Mouse (Mus musculus) T-cell, adult 2 months (primary cell): ENCODE results near the gene Plin4.
"Not testable (repeated sequence)": the region's sequence is repeated elsewhere in the genome, so short reads cannot be mapped to it uniquely, and the experiment has no call there.

Source experiments
- DNase-seq: peaks from one replicate; pipeline ENCODE4 v3.0.0; 2022; ENCODE audit warnings: low spot score

The Plin4 gene

GRCm38 (mm10) chr17:56102158-56102557 lies 7.4 kb downstream of the Plin4 start:
- no peak for DNase-seq

- no peak for DNase-seq
Measured at GRCm38 (mm10) chr17:56100811-56101210, 8.8 kb downstream of the Plin4 start.

DNA sequence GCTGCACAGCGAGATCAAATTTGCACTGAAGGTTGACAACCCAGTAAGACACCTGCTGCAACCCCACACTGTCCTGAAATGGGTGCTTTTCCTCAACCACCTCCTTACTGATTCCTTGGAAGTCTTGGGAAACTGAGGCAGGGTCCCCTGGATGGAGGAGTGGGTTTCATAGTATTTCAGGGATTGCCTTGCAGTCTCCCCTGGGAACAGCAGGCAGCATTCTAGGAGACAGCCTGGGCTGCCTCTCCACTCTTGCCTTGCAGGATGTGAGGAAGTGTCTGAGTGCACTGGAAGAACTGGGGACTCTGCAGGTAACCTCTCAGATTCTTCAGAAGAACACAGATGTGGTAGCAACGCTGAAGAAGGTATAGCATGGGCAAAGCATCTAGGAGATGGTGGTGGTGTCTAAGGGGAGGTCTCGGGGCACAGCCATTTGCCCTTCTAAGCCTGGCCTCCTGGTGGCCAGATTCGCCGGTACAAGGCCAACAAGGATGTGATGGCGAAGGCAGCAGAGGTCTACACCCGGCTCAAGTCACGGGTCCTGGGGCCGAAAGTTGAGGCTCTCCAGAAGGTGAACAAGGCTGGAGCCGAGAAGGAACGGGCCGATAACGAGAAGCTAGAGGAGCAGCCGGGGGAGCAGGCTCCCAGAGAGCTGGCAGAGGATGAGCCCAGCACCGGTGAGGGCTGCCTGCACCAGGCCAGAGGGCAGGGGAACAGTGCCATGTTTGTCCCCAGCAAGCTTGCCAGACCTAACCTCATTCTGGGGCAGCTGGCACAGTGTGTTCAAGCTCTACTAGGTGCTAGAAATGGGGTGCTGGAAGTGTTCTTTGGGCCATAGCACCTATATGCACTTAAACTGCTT lies 10.7 kb downstream of the Plin4 start:
- no peak for DNase-seq

- DNase-seq, result no peak
Measured at GRCm38 (mm10) chr17:56098180-56098579, 11.4 kb downstream of the Plin4 start.

GRCm38 (mm10) chr17:56096883-56097282 lies 12.7 kb downstream of the Plin4 start:
- no peak for DNase-seq

GRCm38 (mm10) chr17:56092794-56093193 lies 16.8 kb downstream of the Plin4 start:
- no peak for DNase-seq

DNA sequence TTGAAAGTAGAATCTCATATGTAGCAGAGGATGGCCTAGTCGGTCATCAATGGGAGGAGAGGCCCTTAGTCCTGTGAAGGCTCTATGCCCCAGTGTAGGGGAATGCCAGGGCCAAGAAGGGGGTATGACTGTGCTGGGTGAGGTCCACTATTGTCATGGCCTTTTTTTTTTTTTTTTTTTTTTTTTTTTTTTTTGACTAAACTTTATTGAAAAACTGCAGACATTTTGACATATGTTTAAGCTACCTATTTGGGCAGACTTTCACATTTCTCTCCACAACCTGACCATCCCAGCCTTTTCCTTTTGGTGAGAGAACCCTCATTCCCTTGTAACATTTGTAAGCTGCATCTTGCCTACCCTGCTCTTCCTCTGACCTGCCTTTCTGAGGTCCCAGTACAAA lies 17.3 kb downstream of the Plin4 start:
- DNase-seq, result no peak

DNA sequence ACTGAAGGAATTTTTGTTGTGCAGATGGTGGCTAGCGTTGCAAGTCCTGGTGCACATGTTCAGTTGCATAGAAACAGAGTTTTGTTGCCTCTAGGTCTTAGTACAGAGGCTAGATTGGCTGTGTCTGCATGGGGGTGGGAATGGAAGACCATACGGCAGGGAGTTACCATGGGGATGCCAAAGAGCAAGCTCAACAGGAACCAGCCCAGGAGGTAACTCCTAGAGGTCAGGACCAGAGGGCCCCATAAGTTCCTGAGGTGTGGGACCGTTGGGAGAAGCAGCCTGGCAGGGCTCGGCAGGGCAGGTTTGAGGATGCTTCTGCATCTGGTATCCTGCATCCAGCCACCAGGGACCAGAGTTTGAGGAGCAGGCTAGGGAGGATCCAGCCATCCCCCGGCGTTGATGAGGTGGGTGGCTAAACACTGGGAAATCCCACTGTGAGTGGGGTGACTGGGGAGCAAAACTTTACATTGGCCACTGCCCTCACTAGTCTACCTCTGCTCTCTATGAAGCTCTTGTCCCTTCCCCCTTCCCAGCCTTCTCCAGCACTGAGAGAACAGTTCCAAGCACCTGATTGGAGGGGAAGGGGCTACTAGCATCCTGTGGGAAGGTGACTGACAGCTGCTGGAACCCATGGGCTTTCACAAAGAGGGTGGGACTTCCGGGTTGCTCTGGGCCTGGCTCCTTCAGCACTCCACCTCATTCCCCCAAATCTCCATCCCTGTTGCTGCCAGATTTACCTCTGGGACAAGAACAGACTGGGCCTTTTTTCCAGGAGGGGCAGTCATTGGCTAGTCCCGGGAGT lies 28.6 kb downstream of the Plin4 start:
- DNase-seq, result no peak

DNA sequence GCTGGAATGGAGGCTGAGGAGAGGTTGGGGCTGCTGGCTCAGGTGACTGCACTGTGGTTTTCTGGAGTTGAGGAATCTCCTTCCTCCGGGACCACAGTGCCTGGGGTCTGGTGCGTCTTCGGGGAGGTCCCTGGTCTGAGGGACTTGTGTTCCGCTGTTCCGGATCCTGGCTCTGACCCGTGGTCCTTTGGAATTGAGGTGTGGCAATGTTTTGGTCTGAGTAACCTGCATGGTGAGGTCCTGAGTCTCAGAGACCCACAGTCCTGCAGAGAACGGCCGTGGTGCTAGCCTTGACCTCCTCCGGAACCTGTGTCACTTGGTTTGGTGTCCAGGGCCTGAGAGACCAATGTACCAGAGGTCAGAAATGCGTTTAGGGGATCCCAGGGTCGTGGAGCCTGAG lies 29.7 kb downstream of the Plin4 start:
- no peak for DNase-seq

- peak; percentile 100 for DNase-seq
Measured at GRCm38 (mm10) chr17:56078880-56079795, 30.5 kb downstream of the Plin4 start, which contains the start of gene Hdgfl2. TSS of gene Hdgfl2 (plus strand) at chr17:56079634.

GRCm38 (mm10) chr17:56078361-56078760 lies 31.2 kb downstream of the Plin4 start:
- not testable (repeated sequence) for DNase-seq

DNA sequence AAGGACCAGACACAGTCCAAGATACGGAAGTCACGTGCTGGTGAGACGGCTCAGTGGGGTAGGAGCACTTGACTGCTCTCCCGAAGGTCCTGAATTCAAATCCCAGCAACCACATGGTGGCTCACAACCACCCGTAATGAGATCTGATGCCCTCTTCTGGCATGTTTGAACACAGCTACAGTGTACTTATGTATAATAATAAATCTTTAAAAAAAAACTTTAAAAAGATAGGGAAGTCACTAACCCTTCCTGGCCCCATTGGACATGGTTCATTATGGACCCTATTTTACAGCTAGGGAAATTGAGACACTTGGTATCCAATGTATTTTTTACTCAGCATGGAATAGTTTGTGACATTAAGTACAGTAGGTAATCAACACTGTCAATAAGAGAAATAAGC lies 32.1 kb downstream of the Plin4 start:
- no peak for DNase-seq

DNA sequence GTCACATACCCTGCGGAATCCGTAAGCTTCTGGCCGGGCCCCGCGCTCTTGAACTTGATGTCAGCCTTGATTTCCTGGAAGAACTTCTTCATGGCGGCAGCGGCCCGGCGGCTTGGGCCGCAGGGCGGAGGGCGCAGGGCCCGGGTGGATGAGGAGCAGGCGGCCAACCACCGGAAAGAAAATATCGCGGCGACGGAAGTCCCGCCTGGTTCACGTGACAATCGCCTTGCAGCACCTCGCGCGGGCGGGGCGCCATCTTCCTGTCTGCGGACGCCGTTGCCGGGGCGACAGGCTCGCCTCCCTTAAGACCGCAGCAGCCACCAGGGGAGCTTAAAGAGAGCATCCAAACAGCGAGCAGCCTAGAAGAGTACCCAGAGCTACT lies 34.8 kb downstream of the Plin4 start, which contains the start of gene Ubxn6:
Gene Ubxn6, minus strand, starts transcription at position 202 of the 382 bp plus-strand sequence.
- peak; percentile 99 for DNase-seq

GRCm38 (mm10) chr17:56074097-56074826 lies 35.3 kb downstream of the Plin4 start:
- DNase-seq, result peak; percentile 77

GRCm38 (mm10) chr17:56072243-56072642 lies 37.4 kb downstream of the Plin4 start:
- DNase-seq, result no peak

DNA sequence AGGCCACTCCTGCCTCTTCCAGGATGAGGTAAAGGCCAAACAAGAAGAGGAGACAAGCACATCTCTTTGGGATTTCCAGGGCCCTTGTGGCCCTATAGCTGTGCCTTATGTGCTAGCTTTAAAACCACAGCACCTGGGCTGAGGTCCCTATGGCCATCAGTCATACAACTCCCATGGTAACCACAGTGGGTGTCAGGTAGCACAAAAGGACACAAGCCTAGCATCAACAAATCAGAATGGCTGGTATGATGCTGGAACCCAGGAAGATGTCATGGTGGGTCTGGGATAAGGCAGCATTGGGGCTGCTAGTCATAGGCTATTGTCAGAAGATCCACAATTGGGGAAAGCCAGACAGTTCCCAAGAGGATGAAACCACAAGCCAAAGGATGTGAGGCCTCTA lies 38.5 kb downstream of the Plin4 start:
- no peak for DNase-seq

- DNase-seq, result no peak
Measured at GRCm38 (mm10) chr17:56069066-56069465, 40.5 kb downstream of the Plin4 start.

- DNase-seq, result no peak
Measured at GRCm38 (mm10) chr17:56066451-56066850, 43.2 kb downstream of the Plin4 start.

DNA sequence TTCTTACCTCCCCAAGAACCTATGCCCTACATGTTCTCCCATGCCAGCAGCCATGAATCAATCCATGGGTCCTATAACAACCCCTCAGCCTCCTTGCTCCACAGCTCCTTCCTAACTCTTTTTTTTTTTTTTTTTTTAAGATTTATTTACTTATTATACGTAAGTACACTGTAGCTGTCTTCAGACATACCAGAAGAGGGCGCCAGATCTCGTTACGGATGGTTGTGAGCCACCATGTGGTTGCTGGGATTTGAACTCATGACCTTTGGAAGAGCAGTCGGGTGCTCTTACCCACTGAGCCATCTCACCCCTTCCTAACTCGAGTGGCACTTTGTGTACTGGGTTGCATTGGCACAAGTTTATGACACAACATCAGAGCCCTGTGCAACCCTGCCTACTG lies 43.9 kb downstream of the Plin4 start:
- not testable (repeated sequence) for DNase-seq

DNA sequence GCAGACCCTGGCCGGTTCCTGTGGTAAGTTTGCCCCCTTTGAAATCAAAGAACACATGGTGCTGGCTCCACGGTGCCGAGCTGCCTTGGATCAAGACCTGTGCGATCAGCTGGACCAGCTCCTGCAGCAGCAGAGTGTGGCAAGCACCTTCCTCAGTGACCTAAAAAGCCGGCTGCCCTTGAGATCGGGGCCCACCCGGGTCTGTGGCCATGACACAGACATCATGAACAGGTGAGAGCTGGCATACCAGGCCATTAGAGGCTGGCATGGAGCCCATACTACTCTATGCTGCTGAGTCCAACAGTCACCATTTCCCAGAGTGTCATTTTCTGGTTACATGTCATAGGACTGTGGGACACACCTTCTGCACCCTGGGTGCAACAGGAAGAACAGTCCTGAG lies 47.5 kb downstream of the Plin4 start:
- DNase-seq, result no peak
